Mouse (Mus musculus): Measurements from ENCODE around the gene Six1.

GRCm38 (mm10) chr12:73060805-73061410 is 7.2 kb upstream of the Six1 start:
- TF ChIP-seq CTCF (IDR thresholded peaks at IDR 0.05; ENCODE audit: borderline replicate concordance, insufficient read depth, low read depth, low read length) (no peak), POLR2A (IDR thresholded peaks at IDR 0.05; ENCODE audit: borderline replicate concordance, insufficient read depth, low read length) (no peak)

Measured in cerebellum, adult 2 months (tissue).